Mouse (Mus musculus) kidney, embryonic 15.5 days (tissue): ENCODE measurements around the gene Maea. TPM values are rescaled to one million over a fixed set of nuclear protein-coding genes. Genes with fewer than 3 reads are reported as not detected.

Source experiments
- ATAC-seq: fragments of 200-750 bp; cut with Nextera tagmentation; replicated peaks from 2 replicates; pipeline ENCODE4 v1.8.0; 2017; ENCODE audit warnings: moderate TSS enrichment; ENCODE audit not compliant: low FRiP score
- H3K27ac ChIP-seq: fragments of 300-500 bp; sonication (generic); 2 replicates; pipeline ENCODE4 v1.5.1; 2015; ENCODE audit warnings: mild to moderate bottlenecking, inconsistent platforms
- H3K27me3 ChIP-seq: fragments of 300-500 bp; sonication (generic); 2 replicates; pipeline ENCODE4 v1.6.1; 2015; ENCODE audit warnings: inconsistent platforms
- H3K36me3 ChIP-seq: fragments of 300-500 bp; sonication (generic); 2 replicates; pipeline ENCODE4 v1.6.1; 2015; ENCODE audit warnings: inconsistent platforms
- H3K4me1 ChIP-seq: fragments of 300-500 bp; sonication (generic); 2 replicates; pipeline ENCODE4 v1.6.1; 2015; ENCODE audit warnings: inconsistent platforms
- H3K4me2 ChIP-seq: fragments of 300-500 bp; sonication (generic); 2 replicates; pipeline ENCODE4 v1.6.1; 2015; ENCODE audit warnings: moderate library complexity, mild to moderate bottlenecking, inconsistent platforms
- H3K4me3 ChIP-seq: fragments of 300-500 bp; sonication (generic); replicated peaks from 2 replicates; pipeline ENCODE4 v1.5.1; 2015; ENCODE audit warnings: mild to moderate bottlenecking, inconsistent platforms
- H3K9ac ChIP-seq: fragments of 300-500 bp; sonication (generic); 2 replicates; pipeline ENCODE4 v1.6.1; 2015; ENCODE audit warnings: mild to moderate bottlenecking, inconsistent platforms
- H3K9me3 ChIP-seq: fragments of 300-500 bp; sonication (generic); replicated peaks from 2 replicates; pipeline ENCODE4 v1.6.1; 2016; ENCODE audit warnings: inconsistent platforms
- WGBS: fragments of 180-500 bp; shearing (Covaris S2); methylation state at CpG from one replicate; pipeline ENCODE4 v1.1.7; 2015; ENCODE audit warnings: mixed read lengths; 5-methylcytosine and 5-hydroxymethylcytosine counted together
- polyA plus RNA-seq: library from polyadenylated mRNA; unstranded; fragments of >200 nt; fragmentation: Nextera tagmentation; extraction: Ambion mirVana; gene quantifications from 2 replicates; pipeline ENCODE4 v1.2.1, GENCODE M21; 2015

The Maea gene
- polyA plus RNA-seq, 1 experiment from 2014 or later: 131 TPM

DNA sequence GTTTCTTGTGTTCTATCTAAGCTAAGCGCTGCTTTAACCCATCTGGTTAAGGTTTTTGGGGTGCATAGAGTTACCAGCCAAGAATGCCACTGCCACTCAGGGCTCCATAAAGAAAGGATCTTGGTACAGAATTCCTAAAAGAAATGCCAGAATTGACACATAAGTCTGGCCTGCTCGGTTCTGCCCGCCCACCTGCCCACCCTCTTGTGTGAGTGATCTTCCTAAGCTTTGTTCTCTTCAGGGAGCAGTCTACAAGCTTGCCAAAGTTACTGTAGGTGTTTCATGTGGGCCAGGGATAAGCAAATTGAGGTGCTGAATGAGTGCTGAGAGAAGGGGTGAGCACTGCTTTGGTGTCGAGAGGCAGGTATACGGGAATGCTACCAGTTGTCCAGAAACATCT lies 28.0 kb downstream of the Maea start:
- Histone ChIP-seq H3K27me3 (no peaks in the 10 kb centered on the region), H3K4me2 (no peak overlapping the region), H3K9ac (no peak overlapping the region), H3K36me3 (peaks cover 97% of the 10 kb centered on the region), H3K4me3 (no peak overlapping the region), H3K9me3 (no peaks in the 10 kb centered on the region), H3K27ac (no peak overlapping the region), H3K4me1 (no peaks in the 10 kb centered on the region)
- WGBS: 93% methylated on average over 5 of the region's 5 CpGs
- ATAC-seq: no peak

GRCm38 (mm10) chr5:33368651-33369050 lies 33.3 kb downstream of the Maea start:
- ATAC-seq: no peak
- H3K27me3 ChIP-seq: no peaks in the 10 kb centered on the region
- 90% methylated on average over 4 of the region's 4 CpGs for WGBS

GRCm38 (mm10) chr5:33371137-33371536 lies 35.8 kb downstream of the Maea start:
- ATAC-seq: no peak
- H3K9ac ChIP-seq: no peak overlapping the region
- no peak overlapping the region for H3K27ac ChIP-seq
- H3K4me1 ChIP-seq: no peaks in the 10 kb centered on the region
- no peaks in the 10 kb centered on the region for H3K27me3 ChIP-seq
- no peak overlapping the region for H3K4me3 ChIP-seq
- H3K4me2 ChIP-seq: no peak overlapping the region
- H3K9me3 ChIP-seq: no peaks in the 10 kb centered on the region
- H3K36me3 ChIP-seq: peaks cover 84% of the 10 kb centered on the region

More at GRCm38 (mm10) chr5:33368651-33369050, 33.3 kb downstream of the Maea start:
- peaks cover 100% of the 10 kb centered on the region for H3K36me3 ChIP-seq
- no peaks in the 10 kb centered on the region for H3K9me3 ChIP-seq
- H3K4me2 ChIP-seq: no peak overlapping the region
- no peak overlapping the region for H3K9ac ChIP-seq
- no peak overlapping the region for H3K4me3 ChIP-seq
- H3K27ac ChIP-seq: no peak overlapping the region
- H3K4me1 ChIP-seq: no peaks in the 10 kb centered on the region

GRCm38 (mm10) chr5:33371668-33372067 lies 36.4 kb downstream of the Maea start:
- no peak for ATAC-seq
- Histone ChIP-seq H3K9me3 (no peaks in the 10 kb centered on the region), H3K27ac (no peak overlapping the region), H3K9ac (no peak overlapping the region), H3K27me3 (no peaks in the 10 kb centered on the region), H3K4me3 (no peak overlapping the region), H3K4me2 (no peak overlapping the region), H3K36me3 (peaks cover 78% of the 10 kb centered on the region), H3K4me1 (no peaks in the 10 kb centered on the region)
- WGBS: 92% methylated on average over 4 of the region's 4 CpGs

GRCm38 (mm10) chr5:33372331-33373038 lies 37.2 kb downstream of the Maea start:
- H3K4me1 ChIP-seq: 0 out of 2 replicates have a peak, but pooled peaks cover 6% of the 10 kb centered on the region
- ATAC-seq: no peak
- no peak overlapping the region for H3K4me3 ChIP-seq
- no peak overlapping the region for H3K4me2 ChIP-seq
- H3K36me3 ChIP-seq: peaks cover 70% of the 10 kb centered on the region
- no peak overlapping the region for H3K9ac ChIP-seq
- 82% methylated on average over 18 of the region's 18 CpGs for WGBS
- H3K9me3 ChIP-seq: no peaks in the 10 kb centered on the region
- H3K27me3 ChIP-seq: no peaks in the 10 kb centered on the region
- H3K27ac ChIP-seq: no peak overlapping the region

DNA sequence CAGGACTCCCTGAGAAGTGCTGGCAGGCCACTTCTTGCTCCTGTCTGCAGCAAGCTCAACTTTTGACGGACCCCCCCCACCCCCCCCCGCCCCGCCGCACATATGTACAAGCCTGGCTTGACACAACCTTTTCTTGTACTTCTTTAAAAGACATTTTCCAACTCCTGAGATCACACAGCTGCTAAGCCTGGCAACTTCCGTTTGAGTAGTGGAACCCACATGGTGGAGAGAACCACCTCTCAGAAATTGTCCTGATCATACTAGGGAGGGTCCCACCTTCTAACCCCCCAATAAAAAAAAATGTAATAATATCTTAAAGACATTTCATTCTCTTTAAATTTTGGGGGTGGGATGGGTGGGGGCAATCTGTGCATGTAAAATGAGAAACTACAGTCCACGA lies 41.9 kb downstream of the Maea start:
- Histone ChIP-seq H3K4me3 (peak overlapping the region; percentile 68), H3K9ac (no peak overlapping the region), H3K27me3 (no peaks in the 10 kb centered on the region), H3K36me3 (peaks cover 42% of the 10 kb centered on the region), H3K4me2 (peak overlapping the region; percentile 87), H3K4me1 (peaks cover 18% of the 10 kb centered on the region), H3K9me3 (no peaks in the 10 kb centered on the region), H3K27ac (peak overlapping the region; percentile 99)
- no peak for ATAC-seq
- 31% methylated on average over 6 of the region's 6 CpGs for WGBS

GRCm38 (mm10) chr5:33377801-33378301 lies 42.5 kb downstream of the Maea start:
- no peaks in the 10 kb centered on the region for H3K9me3 ChIP-seq
- H3K4me3 ChIP-seq: peak overlapping the region; percentile 68
- H3K27ac ChIP-seq: peak overlapping the region; percentile 99
- no peaks in the 10 kb centered on the region for H3K27me3 ChIP-seq
- H3K36me3 ChIP-seq: peaks cover 39% of the 10 kb centered on the region
- H3K9ac ChIP-seq: peak overlapping the region; percentile 61
- peak overlapping the region; percentile 87 for H3K4me2 ChIP-seq
- WGBS: under 1% methylated on average over 21 of the region's 21 CpGs
- no peak; the same call in 1 of the 2 replicates for ATAC-seq
- peaks cover 18% of the 10 kb centered on the region for H3K4me1 ChIP-seq

GRCm38 (mm10) chr5:33378302-33378854 lies 43.1 kb downstream of the Maea start, which contains the start of gene Uvssa:
Gene Uvssa, plus strand, starts transcription at chr5:33378549.
- peak within 1 kb of the TSS; percentile 68 for H3K4me3 ChIP-seq
- ATAC-seq: peak; percentile 98
- WGBS: under 1% methylated on average over 45 of the region's 46 CpGs

GRCm38 (mm10) chr5:33387550-33387949 lies 52.2 kb downstream of the Maea start:
- H3K36me3 ChIP-seq: peaks cover 54% of the 10 kb centered on the region
- no peaks in the 10 kb centered on the region for H3K9me3 ChIP-seq
- WGBS: 87% methylated on average over 11 of the region's 11 CpGs
- H3K27me3 ChIP-seq: no peaks in the 10 kb centered on the region
- ATAC-seq: no peak
- H3K4me1 ChIP-seq: no peaks in the 10 kb centered on the region
- no peak overlapping the region for H3K27ac ChIP-seq
- no peak overlapping the region for H3K9ac ChIP-seq
- no peak overlapping the region for H3K4me3 ChIP-seq
- H3K4me2 ChIP-seq: no peak overlapping the region

More at GRCm38 (mm10) chr5:33378302-33378854, 43.1 kb downstream of the Maea start, which contains the start of gene Uvssa:
- peak within 1 kb of the TSS; percentile 87 for H3K4me2 ChIP-seq
- H3K9ac ChIP-seq: peak within 1 kb of the TSS; percentile 85
- H3K27ac ChIP-seq: peak within 1 kb of the TSS; percentile 99
- peaks cover 34% of the 10 kb centered on the region for H3K36me3 ChIP-seq
- H3K9me3 ChIP-seq: no peaks in the 10 kb centered on the region
- H3K27me3 ChIP-seq: no peaks in the 10 kb centered on the region
- peaks cover 18% of the 10 kb centered on the region for H3K4me1 ChIP-seq

DNA sequence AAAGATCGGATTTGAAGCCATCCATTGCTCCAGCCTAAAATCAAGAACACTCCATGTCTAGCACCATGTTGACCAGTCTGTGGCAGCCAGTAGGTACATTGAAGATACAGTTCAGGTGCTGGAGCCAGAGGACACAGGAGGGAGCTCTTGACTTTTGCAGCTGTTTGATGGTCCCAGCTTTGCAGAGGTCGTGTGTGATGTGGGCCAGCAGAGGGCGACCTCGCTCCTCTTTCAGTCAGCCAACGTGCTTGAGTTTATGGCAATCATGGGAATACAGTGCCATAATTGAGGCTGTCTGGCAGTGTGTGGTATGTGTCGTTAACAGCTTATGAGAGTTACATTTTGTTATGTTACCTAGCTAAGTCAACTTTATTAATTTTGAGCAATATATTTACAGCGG lies 58.5 kb downstream of the Maea start:
- no peak overlapping the region for H3K27ac ChIP-seq
- H3K4me1 ChIP-seq: no peaks in the 10 kb centered on the region
- no peaks in the 10 kb centered on the region for H3K27me3 ChIP-seq
- H3K4me2 ChIP-seq: no peak overlapping the region
- H3K36me3 ChIP-seq: peaks cover 37% of the 10 kb centered on the region
- H3K9ac ChIP-seq: no peak overlapping the region
- H3K4me3 ChIP-seq: no peak overlapping the region
- no peak; the same call in 1 of the 2 replicates for ATAC-seq
- H3K9me3 ChIP-seq: no peaks in the 10 kb centered on the region
- 14% methylated on average over 7 of the region's 7 CpGs for WGBS

- no peak overlapping the region for H3K9ac ChIP-seq
- no peak overlapping the region for H3K4me3 ChIP-seq
- peaks cover 23% of the 10 kb centered on the region for H3K36me3 ChIP-seq
- WGBS: 93% methylated on average over 11 of the region's 11 CpGs
- no peaks in the 10 kb centered on the region for H3K9me3 ChIP-seq
- H3K27ac ChIP-seq: no peak overlapping the region
- no peak for ATAC-seq
- H3K27me3 ChIP-seq: no peaks in the 10 kb centered on the region
- H3K4me2 ChIP-seq: no peak overlapping the region
- no peaks in the 10 kb centered on the region for H3K4me1 ChIP-seq
These were observed 60.4 kb downstream of the Maea start for GRCm38 (mm10) chr5:33395693-33396092.

GRCm38 (mm10) chr5:33396828-33397227 lies 61.5 kb downstream of the Maea start:
- no peak overlapping the region for H3K27ac ChIP-seq
- ATAC-seq: no peak
- H3K36me3 ChIP-seq: peaks cover 11% of the 10 kb centered on the region
- H3K27me3 ChIP-seq: no peaks in the 10 kb centered on the region
- no peak overlapping the region for H3K4me3 ChIP-seq
- no peak overlapping the region for H3K9ac ChIP-seq
- no peak overlapping the region for H3K4me2 ChIP-seq
- no peaks in the 10 kb centered on the region for H3K4me1 ChIP-seq
- WGBS: 85% methylated on average over 7 of the region's 7 CpGs
- no peaks in the 10 kb centered on the region for H3K9me3 ChIP-seq
